Mouse (Mus musculus) left cerebral cortex, postnatal 10 days (tissue): ENCODE data around the gene Tbc1d19. TPM values are rescaled to one million over a fixed set of nuclear protein-coding genes. Genes with fewer than 3 reads are reported as not detected.

Experiments
- DNase-seq, 2 experiments: peaks; one replicate each; pipeline ENCODE4 v3.0.0; 2021 to 2022; ENCODE audit warnings: low spot score in 2 of 2, mixed read lengths in 1 of 2; ENCODE audit errors: extremely low spot score in 1 of 2
- intact Hi-C: fragments of 180-260 bp; cut with DNase I; formaldehyde crosslinking; loops from one replicate; pipeline ENCODE4 v1.15.1; 2025
- total RNA-seq, 2 experiments: library from RNA; stranded (reverse); gene quantifications; 2 replicates each; pipeline ENCODE4 v1.2.3; 2021

Tbc1d19 gene
- total RNA-seq, 2 experiments from 2014 or later: 40.3 to 44.4 TPM

GRCm38 (mm10) chr5:53942332-53942731, 132.9 kb downstream of the Tbc1d19 start:
- intact Hi-C loops: no loop called here
- no peak for DNase-seq

DNA sequence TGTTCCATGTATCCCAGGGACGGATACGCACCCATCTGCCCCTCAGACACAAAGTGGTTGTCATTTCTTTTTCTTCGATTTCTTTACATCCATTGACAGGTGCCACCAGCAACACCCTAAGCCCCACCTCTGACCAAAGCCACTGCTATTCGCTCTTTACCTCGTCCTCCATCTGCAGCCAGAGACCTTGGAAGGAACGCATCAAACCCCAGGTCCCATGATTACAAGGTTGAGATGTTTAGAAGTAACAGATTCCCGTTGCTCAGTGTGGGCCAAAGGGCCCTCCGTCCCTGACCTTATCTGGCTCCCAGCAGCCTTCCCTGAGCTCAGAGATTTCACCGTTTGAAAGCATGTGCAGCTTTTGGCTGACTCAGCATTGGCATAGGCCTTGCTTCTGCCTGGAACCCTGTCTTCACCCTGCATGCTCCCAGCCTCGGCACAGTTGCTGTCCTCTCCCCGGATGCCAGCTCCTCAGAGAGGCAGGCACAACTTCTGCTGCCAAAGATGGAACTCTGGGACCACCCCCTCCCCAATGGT, 134.0 kb downstream of the Tbc1d19 start:
- intact Hi-C loops: no loop called here
- DNase-seq: no peak

GRCm38 (mm10) chr5:53946747-53947146, 137.3 kb downstream of the Tbc1d19 start:
- intact Hi-C loops: no loop called here

GRCm38 (mm10) chr5:53947549-53948183, 138.3 kb downstream of the Tbc1d19 start:
- intact Hi-C loops: no loop called here

More at GRCm38 (mm10) chr5:53946747-53947146, 137.3 kb downstream of the Tbc1d19 start:
- no peak for DNase-seq

DNA sequence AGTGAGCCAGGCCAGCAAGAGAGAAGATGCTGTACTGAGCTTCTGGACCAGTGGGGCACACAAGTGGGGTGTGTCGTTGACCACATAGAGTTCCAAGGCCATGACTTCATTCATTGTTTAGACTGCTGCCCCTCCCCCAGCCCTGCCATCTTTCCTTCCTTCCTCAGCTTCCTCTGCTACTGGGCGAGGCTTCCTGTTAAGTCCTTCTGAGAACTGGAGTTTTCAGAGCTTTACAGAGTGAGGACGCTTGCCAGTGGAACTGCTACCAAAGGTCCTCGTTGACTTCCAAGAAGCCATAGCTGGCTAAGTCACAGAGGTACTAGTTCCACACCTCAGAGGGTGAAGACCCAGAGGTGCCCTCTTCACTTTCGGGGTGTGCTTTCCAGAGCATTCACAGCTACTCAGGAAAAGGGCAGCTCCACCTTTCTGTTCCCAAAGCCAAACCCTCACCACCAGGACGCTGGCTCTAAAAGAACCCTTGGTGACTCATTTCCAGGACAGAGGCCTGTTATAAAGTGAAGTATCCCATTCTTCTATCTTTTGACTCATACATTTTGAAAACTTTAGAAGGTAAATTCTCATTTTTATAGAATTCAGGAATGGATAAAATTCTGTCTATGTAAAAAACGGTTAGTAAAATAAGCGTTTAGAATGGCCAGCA, 139.3 kb downstream of the Tbc1d19 start:
- intact Hi-C loops: no loop called here
- peak in 1 of 2 experiments; percentile 79 for DNase-seq

More at GRCm38 (mm10) chr5:53947549-53948183, 138.3 kb downstream of the Tbc1d19 start:
- peak; percentile 41 to 67 for DNase-seq

- intact Hi-C loops: no loop called here
Observed at GRCm38 (mm10) chr5:53950189-53950588, 140.8 kb downstream of the Tbc1d19 start.

DNA sequence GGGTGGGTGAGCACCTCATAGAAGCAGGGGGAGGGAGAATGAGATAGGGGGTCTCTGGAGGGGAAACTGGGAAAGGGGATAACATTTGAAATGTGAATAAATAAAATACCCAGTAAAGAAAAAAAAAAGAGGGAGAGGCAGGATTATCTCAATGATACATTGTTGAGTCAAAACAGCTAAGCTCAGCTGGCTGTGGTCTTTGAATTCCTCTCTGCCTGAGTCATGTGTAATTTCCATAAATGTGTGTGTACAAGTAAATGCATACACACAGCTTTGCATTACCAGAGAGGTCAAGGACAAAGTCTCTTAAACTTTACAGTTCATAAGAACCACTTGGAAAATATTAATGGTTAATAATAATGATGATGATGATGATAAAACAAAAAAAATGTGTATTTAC, 143.8 kb downstream of the Tbc1d19 start:
- DNase-seq: no peak
- intact Hi-C loops: no loop called here

More at GRCm38 (mm10) chr5:53950189-53950588, 140.8 kb downstream of the Tbc1d19 start:
- DNase-seq: no peak

Other genes starting within 250 kb of the Tbc1d19 start
- under 1 TPM in 1 of 2 experiments, not detected in 1; 0.19 TPM for gene Cckar, start 101.9 kb upstream of the Tbc1d19 start, total RNA-seq
- 10 to 100 TPM; 43.9 to 52.0 TPM for gene Stim2, start 188.9 kb downstream of the Tbc1d19 start, total RNA-seq